Mouse (Mus musculus): Measurements from ENCODE around the gene Ccdc144b. TPM values are rescaled to one million over a fixed set of nuclear protein-coding genes. Genes with fewer than 3 reads are reported as not detected.

Ccdc144b gene
- polyA plus RNA-seq, 3 experiments from 2014 or later: not detected

Other genes with a start within 250 kb of the Ccdc144b start
- 100 to 1,000 TPM; 111 to 129 (median 126) TPM for gene Dcun1d1, start 116.1 kb downstream of the Ccdc144b start, polyA plus RNA-seq (2017; shearing (Covaris generic))
- gene Mccc1, start 52.9 kb downstream of the Ccdc144b start, polyA plus RNA-seq (2017; shearing (Covaris generic)): 10 to 100 TPM; 12.7 to 30.6 (median 25.1) TPM
- gene Acad9, start 12.4 kb upstream of the Ccdc144b start, polyA plus RNA-seq (2017; shearing (Covaris generic)): 10 to 100 TPM; 32.9 to 46.9 (median 43.7) TPM
- gene D3Ertd254e, start 97.5 kb upstream of the Ccdc144b start, polyA plus RNA-seq (2017; shearing (Covaris generic)): 1 to 10 TPM; 3.8 to 8.9 (median 7.2) TPM
- not detected for gene Qrfpr, start 168.8 kb upstream of the Ccdc144b start, polyA plus RNA-seq (2017; shearing (Covaris generic))